Mouse (Mus musculus) c-Kit-positive CD71-positive TER-119-negative erythroid progenitor cells, embryonic 14.5 days (primary cell): ENCODE data around the gene Acot11.
A peak's percentile ranks its signal among the peaks of the same experiment; 100 is the strongest.

Source experiments
- DNase-seq: peaks from one replicate; pipeline ENCODE4 v3.0.0-alpha.2; 2013; ENCODE audit warnings: low read depth

The Acot11 gene

GRCm38 (mm10) chr4:106804910-106805274 is at the start of gene Acot11:
Gene Acot11 (minus strand): TSS chr4:106804998.
- no peak for DNase-seq

- DNase-seq = no peak
Measured at GRCm38 (mm10) chr4:106848290-106849092, 43.7 kb upstream of the Acot11 start.

- DNase-seq = no peak
Measured at GRCm38 (mm10) chr4:106847591-106848289, 42.9 kb upstream of the Acot11 start.

- DNase-seq = no peak
Measured at GRCm38 (mm10) chr4:106842561-106842960, 37.8 kb upstream of the Acot11 start.

GRCm38 (mm10) chr4:106841856-106842255 is 37.1 kb upstream of the Acot11 start:
- no peak for DNase-seq

GRCm38 (mm10) chr4:106841303-106841702 is 36.5 kb upstream of the Acot11 start:
- DNase-seq = no peak

- DNase-seq = no peak
Measured at GRCm38 (mm10) chr4:106840651-106841145, 35.9 kb upstream of the Acot11 start.

- peak; percentile 66 for DNase-seq
Measured at GRCm38 (mm10) chr4:106839964-106840611, 35.3 kb upstream of the Acot11 start.

GRCm38 (mm10) chr4:106839254-106839834 is 34.5 kb upstream of the Acot11 start:
- DNase-seq = no peak

GRCm38 (mm10) chr4:106838548-106839253 is 33.9 kb upstream of the Acot11 start:
- peak; percentile 86 for DNase-seq

GRCm38 (mm10) chr4:106837964-106838363 is 33.2 kb upstream of the Acot11 start:
- no peak for DNase-seq

- DNase-seq = no peak
Measured at GRCm38 (mm10) chr4:106837425-106837824, 32.6 kb upstream of the Acot11 start.

GRCm38 (mm10) chr4:106830545-106831112 is 25.8 kb upstream of the Acot11 start:
- no peak for DNase-seq

- no peak for DNase-seq
Measured at GRCm38 (mm10) chr4:106827738-106828361, 23.1 kb upstream of the Acot11 start.

GRCm38 (mm10) chr4:106825229-106825628 is 20.4 kb upstream of the Acot11 start:
- DNase-seq = no peak

GRCm38 (mm10) chr4:106819404-106819803 is 14.6 kb upstream of the Acot11 start:
- DNase-seq = no peak

- no peak for DNase-seq
Measured at GRCm38 (mm10) chr4:106818332-106818731, 13.5 kb upstream of the Acot11 start.

GRCm38 (mm10) chr4:106817017-106817416 is 12.2 kb upstream of the Acot11 start:
- no peak for DNase-seq

GRCm38 (mm10) chr4:106815396-106816324 is 10.9 kb upstream of the Acot11 start:
- no peak for DNase-seq

- DNase-seq = no peak
Measured at GRCm38 (mm10) chr4:106811162-106811561, 6.4 kb upstream of the Acot11 start.
